Mouse (Mus musculus): ENCODE data around the gene 2510002D24Rik. TPM values are rescaled to one million over a fixed set of nuclear protein-coding genes. Genes with fewer than 3 reads are reported as not detected.
"Not testable (repeated sequence)": the region's sequence is repeated elsewhere in the genome, so short reads cannot be mapped to it uniquely, and the experiment has no call there.

The 2510002D24Rik gene
- total RNA-seq, 1 experiment from 2014 or later: 41.2 TPM

DNA sequence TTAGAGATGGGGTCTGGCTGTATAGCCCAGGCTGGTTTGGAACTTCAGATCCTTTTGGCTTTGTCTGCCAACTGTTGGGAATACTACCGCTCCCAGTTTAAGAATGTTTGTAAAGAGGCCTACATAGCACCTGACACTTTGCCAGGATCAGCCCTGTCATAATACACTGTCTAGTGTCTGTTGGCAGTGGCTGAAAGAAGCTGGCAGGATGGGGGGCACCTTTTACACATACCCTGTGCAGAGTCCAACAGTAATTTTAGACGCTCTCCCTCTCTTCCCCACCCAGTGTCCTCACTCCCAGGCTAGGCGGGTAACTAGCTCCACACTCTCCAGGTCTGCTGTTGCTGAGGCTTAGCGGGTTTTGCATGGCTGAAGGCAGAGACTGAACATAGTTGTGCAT is 2.0 kb downstream of the 2510002D24Rik start:
- ATAC-seq (ENCODE audit: extremely low read depth, insufficient number of reproducible peaks, low FRiP score, poor library complexity, severe bottlenecking): no peak

DNA sequence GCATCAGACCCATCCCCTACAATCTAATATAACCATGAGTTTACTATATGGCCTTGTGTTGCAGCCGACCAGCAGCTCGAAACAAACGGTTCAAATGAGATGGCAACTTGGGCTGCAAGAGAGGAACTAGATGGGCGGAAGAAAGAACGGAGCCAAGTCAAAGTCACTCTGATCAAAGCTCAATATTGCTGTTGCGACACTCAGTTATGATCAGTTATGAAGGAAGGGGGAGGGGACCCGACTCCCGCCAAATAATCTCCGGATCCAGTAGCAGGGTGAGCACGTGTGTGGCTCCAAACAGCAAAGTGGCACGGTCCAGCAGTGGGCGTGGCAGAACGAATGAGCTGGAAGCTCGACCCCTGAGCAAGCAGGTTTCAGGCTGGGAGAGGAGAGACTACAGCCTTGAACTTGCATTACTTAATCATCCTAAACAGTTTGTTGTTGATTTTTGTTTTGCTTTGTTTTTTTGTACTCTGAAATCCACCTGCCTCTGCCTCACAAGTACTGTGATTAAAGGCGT is 10.0 kb downstream of the 2510002D24Rik start:
- ATAC-seq (ENCODE audit: extremely low read depth, insufficient number of reproducible peaks, low FRiP score, poor library complexity, severe bottlenecking): no peak

- not testable (repeated sequence) for ATAC-seq (ENCODE audit: extremely low read depth, insufficient number of reproducible peaks, low FRiP score, poor library complexity, severe bottlenecking)
These were observed 13.3 kb downstream of the 2510002D24Rik start for GRCm38 (mm10) chr16:18849521-18850190.

DNA sequence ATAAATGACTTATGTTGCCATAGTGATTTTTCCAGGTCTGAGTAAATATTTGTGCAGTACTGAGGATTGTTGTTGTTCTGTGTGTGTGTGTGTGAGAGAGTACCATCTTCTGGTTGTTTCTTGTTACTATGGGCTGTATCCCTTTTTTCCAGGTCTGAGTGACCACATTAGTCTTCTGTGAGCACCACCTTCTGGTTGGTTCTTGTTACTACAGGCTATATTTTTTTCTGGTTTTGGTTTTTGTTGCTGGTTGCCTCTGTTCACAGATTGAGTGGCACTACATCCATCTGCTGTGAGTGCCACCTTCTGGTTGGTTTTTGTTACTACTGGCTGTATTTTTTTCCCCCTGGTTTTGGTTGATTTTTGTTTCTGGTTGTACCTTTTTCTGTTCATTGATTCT is 22.2 kb downstream of the 2510002D24Rik start:
- peak; percentile 72; the same call in 1 of the 2 replicates for ATAC-seq (ENCODE audit: extremely low read depth, insufficient number of reproducible peaks, low FRiP score, poor library complexity, severe bottlenecking)

DNA sequence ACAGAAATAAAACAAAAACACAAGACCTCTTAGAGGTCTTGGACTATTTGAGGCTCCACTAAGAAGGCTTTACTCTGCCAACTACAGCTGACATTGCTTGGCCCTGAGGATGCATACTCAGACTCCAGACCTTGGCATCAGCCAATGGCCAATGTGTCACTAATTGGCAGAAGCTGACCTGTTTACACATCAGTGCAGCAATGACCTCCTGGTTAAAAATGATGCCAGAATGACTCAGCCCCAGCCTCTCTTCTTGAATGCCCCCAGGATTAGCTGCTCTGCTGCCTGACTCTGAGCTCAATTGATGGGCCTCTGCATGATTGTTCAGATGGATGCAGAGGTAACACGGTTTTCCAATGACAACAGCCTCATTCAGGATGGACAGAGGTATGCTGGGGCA is 23.8 kb downstream of the 2510002D24Rik start:
- ATAC-seq (ENCODE audit: extremely low read depth, insufficient number of reproducible peaks, low FRiP score, poor library complexity, severe bottlenecking): no peak

DNA sequence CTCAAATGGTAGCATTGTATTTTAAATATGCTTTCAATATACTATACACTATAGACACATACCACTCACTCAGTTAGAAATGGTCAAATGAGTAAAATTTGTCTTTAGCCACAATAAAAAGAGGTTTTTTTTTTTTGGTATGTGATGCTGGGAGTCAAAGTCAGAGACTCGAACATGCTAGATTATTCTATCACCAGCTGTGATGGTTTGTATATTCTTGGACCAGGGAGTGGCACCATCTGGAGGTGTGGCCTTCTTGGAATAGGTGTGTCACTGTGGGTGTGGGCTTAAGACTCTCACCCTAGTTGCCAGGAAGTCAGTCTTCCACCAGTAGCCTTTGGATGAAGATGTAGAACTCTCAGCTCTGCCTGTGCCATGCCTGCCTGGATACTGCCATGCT is 34.1 kb downstream of the 2510002D24Rik start:
- ATAC-seq (ENCODE audit: extremely low read depth, insufficient number of reproducible peaks, low FRiP score, poor library complexity, severe bottlenecking): not testable (repeated sequence)

DNA sequence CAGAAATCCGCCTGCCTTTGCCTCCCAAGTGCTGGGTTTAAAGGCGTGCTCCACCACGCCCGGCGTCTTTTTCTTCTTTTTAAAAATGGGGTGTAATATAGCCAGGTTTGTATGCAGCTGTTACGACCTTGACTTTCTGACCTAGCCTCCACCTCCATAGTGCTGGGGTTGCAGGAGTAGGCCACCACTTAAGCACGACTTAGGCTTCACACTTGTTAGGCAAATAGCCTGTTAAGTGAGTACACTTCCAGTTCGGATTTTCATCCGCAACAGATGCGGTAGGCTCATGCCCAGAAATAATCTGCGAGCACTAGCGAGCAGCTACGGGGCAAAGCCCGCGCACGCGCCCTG is 39.7 kb downstream of the 2510002D24Rik start:
- ATAC-seq (ENCODE audit: extremely low read depth, insufficient number of reproducible peaks, low FRiP score, poor library complexity, severe bottlenecking): no peak

DNA sequence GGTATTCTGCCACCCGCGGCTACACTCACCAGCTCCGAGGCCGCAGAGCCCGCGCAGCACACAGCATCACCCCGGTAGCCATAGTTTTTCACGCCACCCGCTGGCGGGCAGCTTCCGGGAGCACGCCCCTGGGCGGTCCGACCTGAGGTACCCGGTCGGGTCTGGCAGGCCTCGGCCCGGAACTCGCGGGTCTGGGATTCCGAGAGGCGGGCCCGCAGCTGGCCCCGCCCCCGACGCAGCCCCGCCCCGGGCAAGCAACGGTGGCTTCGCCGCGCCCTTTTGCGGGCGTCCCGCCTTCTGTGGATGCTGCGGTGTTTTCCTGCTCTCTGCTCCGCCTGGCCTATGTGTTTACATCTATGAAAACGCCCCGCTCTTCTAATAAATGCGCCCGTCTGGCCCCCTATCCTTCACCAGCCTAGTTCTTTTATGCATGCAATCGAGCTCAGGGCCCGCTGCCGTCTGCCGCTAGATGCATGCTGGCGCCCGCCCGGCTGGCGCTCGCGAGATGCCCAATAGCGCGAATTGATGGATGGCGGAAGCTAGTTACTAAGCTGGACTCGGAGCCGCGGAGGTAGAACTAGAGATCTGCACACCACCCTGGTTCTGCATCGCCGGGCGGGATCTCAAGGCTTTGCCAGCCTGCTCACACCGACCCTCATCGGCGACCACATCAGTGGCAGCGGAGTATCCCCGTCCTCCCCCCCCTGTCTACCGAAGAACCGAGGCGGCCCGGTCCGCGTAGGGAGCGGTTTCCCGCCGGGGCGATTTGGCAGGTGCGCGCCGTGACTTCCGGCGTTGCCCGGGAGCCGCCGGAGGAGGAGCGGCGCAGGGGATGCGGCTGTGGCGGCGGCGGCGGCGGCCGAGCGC is 40.3 kb downstream of the 2510002D24Rik start, which contains the start of the genes Mrpl40 and Hira:
Gene Mrpl40, minus strand, starts transcription at position 421 of the 867 bp plus-strand sequence.
Gene Hira, plus strand, starts transcription at position 596 of the 867 bp plus-strand sequence.
- ATAC-seq (ENCODE audit: extremely low read depth, insufficient number of reproducible peaks, low FRiP score, poor library complexity, severe bottlenecking): peak; percentile 83

GRCm38 (mm10) chr16:18877386-18878090 is 41.2 kb downstream of the 2510002D24Rik start:
- ATAC-seq (ENCODE audit: extremely low read depth, insufficient number of reproducible peaks, low FRiP score, poor library complexity, severe bottlenecking): peak; percentile 23; the same call in 1 of the 2 replicates

GRCm38 (mm10) chr16:18878091-18878720 is 41.8 kb downstream of the 2510002D24Rik start:
- no peak for ATAC-seq (ENCODE audit: extremely low read depth, insufficient number of reproducible peaks, low FRiP score, poor library complexity, severe bottlenecking)

DNA sequence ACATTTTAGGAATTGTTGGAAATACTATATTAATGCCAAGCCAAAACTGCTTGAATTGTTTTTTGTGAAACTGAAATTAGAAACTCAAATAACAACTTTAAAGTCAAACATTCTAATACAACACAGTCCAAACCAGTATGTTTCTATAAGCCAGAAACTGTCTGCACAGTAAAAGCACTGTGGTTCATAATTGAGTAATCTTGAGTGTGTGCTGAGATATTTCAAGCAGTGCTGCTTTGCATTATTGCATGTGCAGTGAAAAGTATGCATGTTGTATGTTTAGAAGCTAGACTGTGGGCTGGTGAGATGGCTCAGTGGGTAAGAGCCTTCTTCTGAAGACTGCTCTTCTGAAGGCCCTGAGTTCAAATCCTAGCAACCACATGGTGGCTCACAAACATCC is 47.7 kb downstream of the 2510002D24Rik start:
- no peak for ATAC-seq (ENCODE audit: extremely low read depth, insufficient number of reproducible peaks, low FRiP score, poor library complexity, severe bottlenecking)

Other genes starting within 250 kb of the 2510002D24Rik start
- gene Tbx1, start 245.9 kb upstream of the 2510002D24Rik start, total RNA-seq (2017): not detected in 2 replicates
- gene Gp1bb, start 214.2 kb upstream of the 2510002D24Rik start, total RNA-seq (2017): 4.8 and 5.4 TPM in 2 replicates
- gene Gm49601, start 210.2 kb upstream of the 2510002D24Rik start, total RNA-seq (2017): 2.3 and 4.8 TPM in 2 replicates
- 2.2 and 3.6 TPM in 2 replicates for gene Sept5, start 206.6 kb upstream of the 2510002D24Rik start, total RNA-seq (2017)
- gene Cldn5, start 59.7 kb upstream of the 2510002D24Rik start, total RNA-seq (2017): not detected in 2 replicates
- gene Ufd1, start 24.8 kb upstream of the 2510002D24Rik start, total RNA-seq (2017): 96.0 and 103 TPM in 2 replicates
- gene Cdc45, start 24.6 kb upstream of the 2510002D24Rik start, total RNA-seq (2017): 4.7 and 5.2 TPM in 2 replicates
- 0.23 TPM in 1 of 2 replicates, not detected in the other for gene Gm28539, start within 50 bp of the 2510002D24Rik start, total RNA-seq (2017)
- 34.1 and 42.5 TPM in 2 replicates for gene Mrpl40, start 40.3 kb downstream of the 2510002D24Rik start, total RNA-seq (2017)
- gene Hira, start 40.5 kb downstream of the 2510002D24Rik start, total RNA-seq (2017): 34.8 and 35.5 TPM in 2 replicates

Data from neutrophil, adult 5-6 weeks (primary cell).